Mouse (Mus musculus) stomach, embryonic 16.5 days (tissue): ENCODE results near the gene Optc. TPM values are rescaled to one million over a fixed set of nuclear protein-coding genes. Genes with fewer than 3 reads are reported as not detected.
A peak's percentile ranks its signal among the peaks of the same experiment; 100 is the strongest.

Source experiments
- ATAC-seq: fragments of 200-750 bp; cut with Nextera tagmentation; 2 replicates; pipeline ENCODE4 v1.8.0; 2017; ENCODE audit warnings: moderate number of reproducible peaks, moderate TSS enrichment; ENCODE audit not compliant: insufficient read depth, low FRiP score
- H3K27ac ChIP-seq: fragments of 300-500 bp; sonication (generic); 2 replicates; pipeline ENCODE4 v1.5.1; 2014; ENCODE audit warnings: low read length
- H3K27me3 ChIP-seq: fragments of 300-500 bp; sonication (generic); 2 replicates; pipeline ENCODE4 v1.6.1; 2014; ENCODE audit warnings: low read length, control low read depth, mixed read lengths; ENCODE audit not compliant: control insufficient read depth, insufficient read depth
- H3K36me3 ChIP-seq: fragments of 300-500 bp; sonication (generic); 2 replicates; pipeline ENCODE4 v1.6.1; 2014; ENCODE audit warnings: low read length; ENCODE audit not compliant: control insufficient read depth, insufficient read depth
- H3K4me1 ChIP-seq: fragments of 300-500 bp; sonication (generic); 2 replicates; pipeline ENCODE4 v1.6.1; 2014; ENCODE audit warnings: low read length, control low read depth, mixed read lengths; ENCODE audit not compliant: control insufficient read depth, insufficient read depth
- H3K4me2 ChIP-seq: fragments of 300-500 bp; sonication (generic); 2 replicates; pipeline ENCODE4 v1.6.1; 2014; ENCODE audit warnings: low read depth, low read length, mixed read lengths
- H3K4me3 ChIP-seq: fragments of 300-500 bp; sonication (generic); replicated peaks from 2 replicates; pipeline ENCODE4 v1.5.1; 2014; ENCODE audit warnings: mild to moderate bottlenecking, low read length
- H3K9ac ChIP-seq: fragments of 300-500 bp; sonication (generic); 2 replicates; pipeline ENCODE4 v1.6.1; 2014; ENCODE audit warnings: low read length
- H3K9me3 ChIP-seq: fragments of 300-500 bp; sonication (generic); replicated peaks from 2 replicates; pipeline ENCODE4 v1.6.1; 2016; ENCODE audit warnings: low read length, control low read depth; ENCODE audit not compliant: control insufficient read depth
- WGBS: fragments of 180-500 bp; shearing (Covaris S2); extraction: QIAGEN DNeasy Blood & Tissue Kit; methylation state at CpG from one replicate; pipeline ENCODE4 v1.1.7; 2014; 5-methylcytosine and 5-hydroxymethylcytosine counted together
- polyA plus RNA-seq: library from polyadenylated mRNA; unstranded; fragments of >200 nt; fragmentation: Nextera tagmentation; extraction: Ambion mirVana; gene quantifications from 2 replicates; pipeline ENCODE4 v1.2.1, GENCODE M21; 2015

Gene Optc
- 1.9 and 2.7 TPM in 2 replicates for polyA plus RNA-seq

DNA sequence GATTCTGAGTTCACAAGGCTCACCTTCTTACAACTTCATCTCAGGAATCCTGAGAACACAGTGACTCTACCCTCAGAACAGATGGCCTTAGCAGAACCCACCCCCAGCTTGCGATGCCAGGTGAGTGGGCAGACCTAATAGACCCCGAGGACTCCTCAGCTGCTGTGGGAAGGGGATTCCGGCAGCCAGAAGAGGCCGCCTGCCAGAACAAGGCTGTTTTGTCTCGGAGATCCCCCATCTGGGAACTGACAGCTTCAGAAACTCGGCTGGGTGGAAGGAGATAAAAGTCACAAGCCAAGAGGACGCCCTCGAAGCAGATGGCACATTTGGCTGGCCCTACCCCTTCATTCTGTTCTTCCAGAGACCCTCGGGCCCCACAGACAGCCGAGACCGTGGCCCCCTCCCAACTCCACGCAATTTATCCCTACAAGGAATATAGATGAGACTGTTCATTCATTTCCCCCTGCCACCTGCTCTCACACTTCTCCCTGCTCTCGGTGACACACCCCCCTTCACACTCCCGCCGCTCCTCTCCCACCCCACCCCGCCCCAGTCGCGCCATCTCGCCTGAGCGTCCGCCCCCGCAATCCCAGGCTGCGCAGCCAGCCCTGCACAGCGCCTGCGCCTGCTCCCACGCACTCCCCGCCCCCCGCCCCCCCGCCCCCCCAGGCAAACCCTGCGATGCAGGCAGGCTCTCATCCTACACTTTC, at the start of gene Optc:
Gene Optc, minus strand, starts transcription at position 51 of the 710 bp plus-strand sequence.
- Histone ChIP-seq H3K4me1 (peaks cover 17% of the 10 kb centered on the region), H3K27me3 (0 out of 2 replicates have a peak, but pooled peaks cover 2% of the 10 kb centered on the region), H3K4me3 (peak within 1 kb of the TSS; percentile 50), H3K9ac (peak within 1 kb of the TSS; percentile 79), H3K4me2 (peak within 1 kb of the TSS; percentile 89), H3K36me3 (no peaks in the 10 kb centered on the region), H3K27ac (peak within 1 kb of the TSS; percentile 90), H3K9me3 (no peaks in the 10 kb centered on the region)
- WGBS: 4% methylated on average over 30 of the region's 30 CpGs
- ATAC-seq: peak; percentile 84

GRCm38 (mm10) chr1:133954009-133954408, 46.2 kb upstream of the Optc start:
- no peaks in the 10 kb centered on the region for H3K9me3 ChIP-seq
- no peak overlapping the region for H3K4me2 ChIP-seq
- H3K4me3 ChIP-seq: no peak overlapping the region
- no peak overlapping the region for H3K9ac ChIP-seq
- no peaks in the 10 kb centered on the region for H3K36me3 ChIP-seq
- no peaks in the 10 kb centered on the region for H3K27me3 ChIP-seq
- WGBS: 50% methylated on average over 2 of the region's 2 CpGs
- no peak overlapping the region for H3K27ac ChIP-seq
- no peak for ATAC-seq
- peaks cover 11% of the 10 kb centered on the region for H3K4me1 ChIP-seq

- Histone ChIP-seq H3K27me3 (no peaks in the 10 kb centered on the region), H3K9ac (no peak overlapping the region), H3K27ac (no peak overlapping the region), H3K9me3 (no peaks in the 10 kb centered on the region), H3K36me3 (no peaks in the 10 kb centered on the region), H3K4me1 (peaks cover 10% of the 10 kb centered on the region), H3K4me2 (no peak overlapping the region), H3K4me3 (no peak overlapping the region)
- no peak for ATAC-seq
- WGBS: 53% methylated on average over 9 of the region's 9 CpGs
Measured at GRCm38 (mm10) chr1:133953261-133953742, 45.5 kb upstream of the Optc start.

DNA sequence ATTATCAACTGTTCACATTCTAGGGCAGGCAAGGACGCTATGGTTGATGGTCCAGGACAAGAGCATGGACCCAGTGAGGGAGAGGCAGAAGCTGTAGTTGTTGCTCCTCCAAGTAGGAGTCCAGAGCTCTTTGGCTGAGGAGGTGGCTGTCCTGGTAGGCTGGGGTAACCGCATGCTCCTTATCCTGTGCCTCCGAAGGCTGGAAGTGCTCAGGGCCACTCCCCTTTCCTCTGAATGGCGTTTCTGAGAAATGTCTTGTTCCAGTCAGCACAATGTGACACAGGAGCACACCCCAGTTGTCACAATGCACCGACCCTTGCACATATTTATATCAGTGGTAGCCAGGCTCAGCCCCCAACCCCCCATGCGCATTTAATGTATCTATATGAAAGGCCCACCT, 43.8 kb upstream of the Optc start:
- no peak overlapping the region for H3K4me2 ChIP-seq
- H3K36me3 ChIP-seq: no peaks in the 10 kb centered on the region
- ATAC-seq: no peak
- no peaks in the 10 kb centered on the region for H3K27me3 ChIP-seq
- H3K4me3 ChIP-seq: no peak overlapping the region
- no peak overlapping the region for H3K27ac ChIP-seq
- peaks cover 10% of the 10 kb centered on the region for H3K4me1 ChIP-seq
- no peak overlapping the region for H3K9ac ChIP-seq
- H3K9me3 ChIP-seq: no peaks in the 10 kb centered on the region
- WGBS: 60% methylated on average over 6 of the region's 6 CpGs

DNA sequence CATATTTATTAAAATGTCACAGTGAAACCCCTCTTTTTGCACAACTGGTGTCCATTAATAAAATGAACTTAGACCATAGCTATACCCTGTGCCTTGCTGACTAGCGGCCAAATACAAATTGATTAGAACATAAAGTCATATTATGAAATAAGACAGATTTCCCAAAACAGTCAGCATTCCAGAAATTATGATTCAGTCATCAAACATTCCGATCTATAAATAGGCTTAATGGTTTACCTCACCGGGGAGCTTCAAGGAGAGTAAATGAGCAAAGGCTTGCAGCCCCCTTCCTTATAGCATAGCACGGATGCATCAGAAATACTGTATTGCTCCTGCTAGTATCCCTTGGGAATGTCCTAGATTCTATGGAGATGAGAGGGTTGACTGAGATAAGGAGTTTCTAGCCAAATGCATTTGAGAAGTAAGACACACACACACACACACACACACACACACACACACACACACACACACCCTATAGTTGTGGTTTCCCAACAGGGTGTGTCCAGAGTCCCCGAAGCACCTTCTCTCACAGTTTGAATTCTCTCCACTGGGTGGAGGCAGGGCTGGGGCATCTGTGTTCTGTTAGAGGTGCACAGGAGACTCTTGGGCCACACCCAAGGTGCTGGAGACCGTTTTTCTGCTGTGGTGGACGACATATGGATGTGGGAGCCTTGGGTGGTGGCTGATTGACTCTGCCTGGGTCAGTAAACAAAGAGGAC, 42.4 kb upstream of the Optc start:
- peaks cover 10% of the 10 kb centered on the region for H3K4me1 ChIP-seq
- no peak overlapping the region for H3K27ac ChIP-seq
- no peaks in the 10 kb centered on the region for H3K9me3 ChIP-seq
- H3K27me3 ChIP-seq: no peaks in the 10 kb centered on the region
- peak; percentile 40; the same call in 1 of the 2 replicates for ATAC-seq
- H3K36me3 ChIP-seq: no peaks in the 10 kb centered on the region
- no peak overlapping the region for H3K4me3 ChIP-seq
- 37% methylated on average over 7 of the region's 7 CpGs for WGBS
- H3K9ac ChIP-seq: no peak overlapping the region
- H3K4me2 ChIP-seq: no peak overlapping the region

GRCm38 (mm10) chr1:133945106-133945505, 37.3 kb upstream of the Optc start:
- Histone ChIP-seq H3K9ac (no peak overlapping the region), H3K27ac (no peak overlapping the region), H3K4me3 (no peak overlapping the region), H3K4me1 (peaks cover 12% of the 10 kb centered on the region), H3K36me3 (no peaks in the 10 kb centered on the region), H3K9me3 (no peaks in the 10 kb centered on the region), H3K4me2 (no peak overlapping the region), H3K27me3 (no peaks in the 10 kb centered on the region)
- ATAC-seq: no peak
- 86% methylated on average over 3 of the region's 3 CpGs for WGBS

DNA sequence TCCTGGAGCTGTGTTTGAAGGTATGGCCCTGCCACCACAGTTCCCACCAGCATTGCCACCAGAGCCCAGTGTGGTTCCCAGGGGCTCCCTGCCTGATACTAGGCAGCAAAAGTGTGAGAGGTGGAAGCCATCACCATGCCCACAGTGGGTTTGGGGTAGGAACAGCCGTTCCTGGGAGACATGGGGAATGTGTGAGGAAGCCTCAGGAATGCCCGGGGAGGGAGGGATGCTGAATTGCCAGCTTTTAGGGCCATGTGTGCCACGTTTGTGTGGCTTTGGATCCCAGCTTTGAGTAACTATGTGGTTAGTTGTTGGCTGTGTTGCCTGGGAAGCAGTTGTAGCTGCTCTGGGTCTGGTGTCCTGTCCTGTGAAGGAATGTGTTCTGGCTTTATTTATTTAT, 34.1 kb upstream of the Optc start:
- no peaks in the 10 kb centered on the region for H3K27me3 ChIP-seq
- no peak overlapping the region for H3K4me2 ChIP-seq
- no peak for ATAC-seq
- no peaks in the 10 kb centered on the region for H3K9me3 ChIP-seq
- 82% methylated on average over 3 of the region's 3 CpGs for WGBS
- H3K9ac ChIP-seq: no peak overlapping the region
- no peak overlapping the region for H3K4me3 ChIP-seq
- no peaks in the 10 kb centered on the region for H3K36me3 ChIP-seq
- no peak overlapping the region for H3K27ac ChIP-seq
- peaks cover 12% of the 10 kb centered on the region; the same call in 1 of the 2 replicates for H3K4me1 ChIP-seq

GRCm38 (mm10) chr1:133941158-133941860, 33.5 kb upstream of the Optc start:
- 38% methylated on average over 11 of the region's 11 CpGs for WGBS
- Histone ChIP-seq H3K4me1 (peaks cover 12% of the 10 kb centered on the region; the same call in 1 of the 2 replicates), H3K27ac (no peak overlapping the region), H3K9me3 (no peaks in the 10 kb centered on the region), H3K4me3 (no peak overlapping the region), H3K36me3 (no peaks in the 10 kb centered on the region), H3K4me2 (no peak overlapping the region), H3K9ac (no peak overlapping the region), H3K27me3 (no peaks in the 10 kb centered on the region)
- ATAC-seq: peak; percentile 40; the same call in 1 of the 2 replicates
